Mouse (Mus musculus): ENCODE results near the gene Sh3pxd2a.

Sh3pxd2a gene

GRCm38 (mm10) chr19:47464304-47465241 lies at the start of gene Sh3pxd2a:
Sh3pxd2a (minus strand) TSS chr19:47464401.
- no peak for DNase-seq (ENCODE audit: extremely low spot score, low read depth, low spot score)

DNA sequence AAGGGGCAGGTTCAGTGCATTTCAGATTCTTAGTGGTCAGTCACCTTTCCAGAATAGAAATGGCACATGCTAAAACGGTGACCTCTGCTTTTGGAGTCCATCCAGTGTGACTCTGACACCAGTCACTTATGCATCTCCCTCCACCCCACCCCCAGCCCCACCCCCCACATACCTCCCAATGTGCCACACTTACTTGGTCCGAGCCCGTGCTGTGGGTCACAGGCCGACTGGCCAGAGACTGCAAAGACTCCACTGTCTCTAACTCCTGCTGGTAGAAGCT lies 49.4 kb upstream of the Sh3pxd2a start:
- no peak for DNase-seq (ENCODE audit: extremely low spot score, low read depth, low spot score)

DNA sequence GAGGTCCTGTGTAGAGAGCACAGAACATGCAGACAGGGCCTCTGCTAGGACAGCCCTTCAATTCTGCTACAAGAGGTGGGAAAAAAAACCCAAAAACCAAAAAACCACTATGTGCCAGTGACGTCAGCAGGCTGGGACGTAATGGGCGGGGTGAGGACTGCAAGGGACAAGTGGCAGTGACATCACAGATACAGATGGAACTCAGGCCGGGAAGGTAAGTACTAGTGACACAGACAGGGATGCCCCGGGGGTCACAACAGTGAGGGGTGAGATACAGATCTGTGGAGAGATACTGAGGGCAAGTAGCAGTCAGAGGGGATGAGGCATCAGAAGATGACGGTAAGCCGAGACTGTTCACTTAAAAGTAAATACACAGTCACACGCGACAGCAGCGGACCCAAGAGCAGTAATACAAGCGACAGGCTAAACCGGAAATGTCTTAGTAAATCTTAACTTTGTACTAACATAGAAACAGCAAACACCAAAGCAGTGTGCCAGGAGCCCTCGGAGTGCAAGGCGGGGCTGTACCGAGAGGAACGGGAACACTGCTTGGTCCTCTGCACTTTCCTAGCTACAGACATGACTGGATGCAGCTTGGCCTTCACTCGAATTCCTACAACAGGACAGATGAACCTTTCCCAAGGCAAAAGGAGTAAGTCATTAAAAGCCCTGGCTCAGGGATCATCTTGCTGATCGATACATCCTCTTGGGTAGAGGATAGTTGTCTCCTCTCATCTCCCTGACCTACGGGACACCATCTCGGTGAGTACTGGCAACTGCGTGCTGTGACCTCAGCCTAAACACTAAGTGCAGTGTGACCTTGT lies 48.8 kb upstream of the Sh3pxd2a start:
- DNase-seq (ENCODE audit: extremely low spot score, low read depth, low spot score), result no peak

- DNase-seq (ENCODE audit: extremely low spot score, low read depth, low spot score), result no peak
These were observed 47.8 kb upstream of the Sh3pxd2a start for GRCm38 (mm10) chr19:47511958-47512357.

- no peak for DNase-seq (ENCODE audit: extremely low spot score, low read depth, low spot score)
These were observed 47.1 kb upstream of the Sh3pxd2a start for GRCm38 (mm10) chr19:47511294-47511675.

DNA sequence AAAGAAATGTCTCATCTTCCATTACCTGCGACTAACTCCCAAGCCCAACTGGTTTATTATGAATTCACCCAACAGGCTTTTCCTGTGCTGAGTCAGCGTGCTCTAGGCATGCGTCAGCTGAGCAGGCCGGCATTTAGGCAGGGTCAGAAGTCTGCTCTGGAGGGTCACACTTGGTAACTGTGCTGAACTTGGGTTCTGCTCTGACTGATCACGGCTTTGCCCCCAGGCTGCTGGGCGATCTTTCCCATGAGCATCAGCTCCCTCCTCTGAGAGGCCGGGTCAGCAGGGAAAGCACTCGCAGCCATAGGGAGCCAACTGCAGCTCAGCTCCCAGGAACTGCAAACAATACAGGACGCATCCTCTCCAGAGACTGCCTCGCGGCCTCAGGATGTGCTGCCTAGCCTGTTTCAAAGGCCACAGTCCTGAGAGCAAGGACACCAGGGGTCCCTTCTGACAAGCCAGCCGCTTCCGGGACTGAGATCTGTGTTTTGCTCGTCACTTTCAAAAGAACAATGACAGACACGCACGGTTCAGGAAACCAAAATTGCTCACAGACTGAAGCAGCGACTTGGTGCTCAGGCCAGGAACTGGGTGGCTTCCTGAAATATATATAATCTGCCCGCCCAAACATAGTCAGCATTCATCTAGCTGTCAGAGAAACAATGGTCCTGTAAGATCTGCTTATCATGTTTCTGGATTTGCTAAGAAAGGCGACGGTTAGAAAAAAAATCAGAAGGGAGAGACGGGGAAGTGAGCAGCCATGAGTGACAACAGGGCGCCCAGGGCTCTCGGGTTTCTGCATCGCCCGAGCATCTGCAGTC lies 46.5 kb upstream of the Sh3pxd2a start:
- DNase-seq (ENCODE audit: extremely low spot score, low read depth, low spot score), result no peak

GRCm38 (mm10) chr19:47510135-47510472 lies 45.9 kb upstream of the Sh3pxd2a start:
- no peak for DNase-seq (ENCODE audit: extremely low spot score, low read depth, low spot score)

GRCm38 (mm10) chr19:47508771-47509281 lies 44.6 kb upstream of the Sh3pxd2a start:
- DNase-seq (ENCODE audit: extremely low spot score, low read depth, low spot score), result no peak

GRCm38 (mm10) chr19:47508191-47508590 lies 44.0 kb upstream of the Sh3pxd2a start:
- no peak for DNase-seq (ENCODE audit: extremely low spot score, low read depth, low spot score)

GRCm38 (mm10) chr19:47507128-47508121 lies 43.2 kb upstream of the Sh3pxd2a start:
- DNase-seq (ENCODE audit: extremely low spot score, low read depth, low spot score), result no peak

DNA sequence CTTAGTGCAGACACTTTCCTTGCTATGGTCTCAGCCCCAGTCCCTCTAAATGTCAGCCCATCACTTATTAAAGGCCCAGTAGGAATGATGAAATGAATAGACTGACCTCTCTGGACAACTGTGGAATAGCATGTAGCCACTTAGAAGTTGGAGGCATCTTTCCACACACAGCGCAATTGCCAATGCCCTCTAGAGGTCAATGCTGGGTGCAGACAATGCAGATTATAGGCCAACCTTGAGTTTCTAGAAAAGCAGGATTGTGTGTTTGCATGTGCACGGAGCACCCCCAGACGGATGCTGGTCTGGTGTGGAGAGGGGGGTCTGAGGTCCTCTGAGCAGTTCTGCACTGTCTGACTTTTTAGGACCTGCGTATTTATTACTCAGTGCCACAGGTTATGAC lies 39.4 kb upstream of the Sh3pxd2a start:
- no peak for DNase-seq (ENCODE audit: extremely low spot score, low read depth, low spot score)

DNA sequence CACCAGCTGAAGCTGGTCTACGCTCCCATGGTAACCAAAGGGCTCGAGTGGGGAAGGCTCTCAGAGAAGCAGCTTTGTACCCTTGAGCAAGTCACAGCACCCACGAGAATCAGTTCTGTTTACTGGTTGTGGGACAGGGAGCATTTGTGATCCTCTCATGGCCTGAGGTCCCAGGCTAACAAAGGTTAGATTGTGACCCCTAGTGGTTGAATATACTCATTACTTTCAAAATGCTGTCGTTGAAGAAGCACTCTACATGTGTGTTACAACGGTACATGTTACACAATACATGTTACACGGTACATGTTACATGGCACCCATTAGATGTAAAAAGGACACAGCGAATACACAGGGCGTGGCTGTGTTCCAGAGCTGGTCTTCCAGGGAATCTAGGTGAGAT lies 38.4 kb upstream of the Sh3pxd2a start:
- DNase-seq (ENCODE audit: extremely low spot score, low read depth, low spot score), result peak; percentile 39

DNA sequence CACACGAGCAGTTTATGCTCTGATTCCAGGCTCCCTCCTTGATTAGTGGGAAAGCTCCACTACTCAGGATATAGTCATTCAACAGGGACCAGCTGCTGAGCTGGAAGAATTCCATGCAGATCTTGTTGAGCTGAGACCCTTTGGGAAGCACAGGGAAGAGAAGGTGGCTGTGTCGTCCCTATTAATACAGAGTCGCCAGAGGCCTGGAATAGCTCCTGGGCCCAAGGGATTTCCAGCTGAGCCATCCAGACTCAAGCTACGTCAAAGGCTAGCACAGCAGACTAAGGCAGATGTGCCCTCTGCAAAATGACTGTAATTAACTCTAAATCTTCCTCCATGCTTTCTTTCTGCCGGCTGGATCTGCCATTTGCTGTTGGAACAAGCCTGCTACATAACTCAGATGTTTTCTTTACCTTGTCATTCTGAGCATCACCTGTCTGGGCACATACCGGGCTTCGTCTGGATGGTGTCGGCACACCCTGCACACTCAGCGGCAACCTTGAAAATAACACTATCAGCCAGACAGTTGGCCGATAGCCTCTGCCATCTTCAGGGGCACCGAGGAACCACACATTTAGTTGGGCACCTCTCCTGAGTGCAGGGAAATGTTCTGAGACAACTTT lies 36.3 kb upstream of the Sh3pxd2a start:
- no peak for DNase-seq (ENCODE audit: extremely low spot score, low read depth, low spot score)

DNA sequence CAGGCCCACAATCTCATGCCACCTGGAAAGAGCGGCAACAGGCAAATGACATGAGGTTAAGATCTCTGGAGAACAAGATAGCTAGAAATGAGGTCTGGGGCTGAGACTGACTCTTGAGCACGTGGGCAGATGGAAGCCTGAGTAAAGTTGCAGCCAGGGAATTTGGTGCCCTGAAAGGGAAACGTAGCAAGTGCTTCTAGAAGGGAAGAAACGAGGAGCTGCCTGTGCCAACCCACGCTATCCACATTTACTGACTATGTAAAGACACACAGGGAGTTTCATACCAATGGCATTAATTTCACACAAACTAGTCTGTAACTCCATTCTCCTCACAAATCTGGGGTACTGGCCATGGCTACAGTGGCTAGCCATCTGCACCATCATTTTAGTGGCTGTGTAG lies 35.6 kb upstream of the Sh3pxd2a start:
- no peak for DNase-seq (ENCODE audit: extremely low spot score, low read depth, low spot score)

DNA sequence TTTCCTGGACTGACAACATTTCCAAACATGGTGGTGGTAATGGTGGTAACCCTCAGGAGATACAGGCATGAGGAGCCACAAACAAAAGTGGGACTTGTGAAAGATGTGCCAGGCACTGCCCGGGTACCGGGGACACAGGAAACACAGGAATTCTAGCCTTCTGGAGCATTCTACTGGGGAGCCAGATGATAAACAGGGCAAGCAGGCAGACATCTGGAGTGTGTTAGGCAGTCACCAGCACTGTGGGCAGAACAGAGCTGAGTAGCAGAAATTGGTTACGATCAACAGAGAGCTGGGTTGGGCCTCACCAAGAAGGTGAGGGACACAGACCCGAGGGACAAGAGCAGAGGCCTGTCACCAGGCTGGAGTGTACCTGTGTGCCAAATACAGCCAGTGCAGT lies 34.7 kb upstream of the Sh3pxd2a start:
- no peak for DNase-seq (ENCODE audit: extremely low spot score, low read depth, low spot score)

DNA sequence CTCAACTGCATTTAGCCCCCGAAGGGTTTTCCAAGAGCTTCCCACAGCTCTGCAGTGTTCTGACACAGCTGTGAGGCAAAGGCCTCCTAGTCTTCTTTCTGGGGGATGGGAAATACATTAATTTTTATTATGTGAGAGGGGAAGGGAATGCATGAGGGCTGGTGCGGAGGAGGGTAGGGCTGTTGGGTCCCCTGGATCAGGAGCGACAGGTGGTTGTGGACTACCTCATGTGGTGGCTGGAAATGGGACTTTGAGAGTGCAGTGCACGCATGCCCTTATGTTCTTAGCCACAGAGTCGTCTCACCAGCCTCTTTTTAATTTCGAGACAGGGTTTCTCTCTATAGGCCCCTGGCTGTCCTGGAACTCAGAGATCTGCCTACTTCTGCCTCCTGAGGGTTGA lies 33.5 kb upstream of the Sh3pxd2a start:
- DNase-seq (ENCODE audit: extremely low spot score, low read depth, low spot score), result no peak

DNA sequence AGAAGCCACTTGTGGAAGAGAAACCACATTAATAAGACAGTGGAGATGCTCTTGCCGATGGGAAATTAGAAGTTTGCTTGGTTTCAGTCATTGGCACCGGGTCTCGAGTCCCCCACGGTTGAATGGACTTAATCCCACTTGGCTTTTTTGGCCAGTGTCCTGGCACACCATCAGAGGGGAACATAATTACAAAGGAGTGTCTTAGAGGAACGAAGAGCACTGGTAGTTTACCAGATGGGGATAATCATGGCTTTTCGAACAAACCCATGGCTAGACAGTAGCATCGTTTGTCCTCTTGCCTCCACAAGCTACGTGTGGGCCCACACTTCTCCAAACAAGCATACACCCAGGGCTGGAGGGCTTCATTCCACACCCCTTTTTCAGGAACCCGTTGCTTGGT lies 33.1 kb upstream of the Sh3pxd2a start:
- DNase-seq (ENCODE audit: extremely low spot score, low read depth, low spot score), result no peak

DNA sequence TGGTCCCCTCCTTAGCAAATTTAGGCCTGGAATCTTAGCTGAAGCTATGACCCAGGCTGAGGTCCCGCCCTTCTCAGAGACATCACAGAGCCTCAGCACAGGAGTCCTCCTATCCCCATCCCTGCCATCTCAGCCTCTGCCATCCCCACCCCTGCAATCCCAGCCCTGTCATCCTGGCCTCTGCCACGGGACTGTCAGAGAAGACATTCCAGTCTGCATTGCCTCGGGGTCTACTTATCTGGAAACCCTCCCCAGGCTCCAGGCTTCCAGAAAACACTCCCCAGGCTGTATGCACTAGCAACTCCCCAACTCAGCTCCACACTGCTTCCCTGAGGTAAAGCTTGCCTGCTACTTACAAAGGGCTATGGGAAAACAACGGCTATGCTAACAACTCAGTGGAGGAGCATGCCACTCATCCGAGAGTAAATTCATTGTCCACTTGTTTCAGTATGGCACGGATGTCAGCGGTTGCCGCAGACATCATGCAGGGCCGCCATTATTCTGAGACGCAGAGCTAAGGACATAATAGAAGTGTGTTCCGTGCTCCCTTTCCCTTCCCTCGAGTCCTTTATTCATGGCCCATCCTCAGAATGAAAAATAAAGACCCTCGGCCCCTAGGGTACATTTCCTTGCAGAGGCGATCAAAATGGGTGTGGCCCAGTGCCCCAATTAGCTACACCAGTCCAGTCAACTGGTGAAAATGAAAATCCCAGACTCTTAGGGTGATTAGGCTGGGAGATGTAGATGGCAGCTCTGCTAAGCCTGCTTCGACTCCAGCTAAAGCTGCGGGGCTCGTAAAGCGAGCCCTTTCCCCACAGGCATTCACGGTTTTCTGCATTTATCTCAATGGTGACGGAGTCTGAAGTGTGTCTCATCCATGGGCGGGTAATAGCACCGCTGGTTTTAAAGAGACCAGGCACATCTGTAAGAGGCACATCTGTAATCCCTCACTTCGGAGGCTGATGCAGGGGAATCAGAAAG lies 29.1 kb upstream of the Sh3pxd2a start:
- DNase-seq (ENCODE audit: extremely low spot score, low read depth, low spot score), result no peak

All from hindlimb bud, embryonic 11.5 days (tissue).